Mouse (Mus musculus) mouse trophoblast stem cell (cell line): ENCODE results near the gene Kndc1.

ENCODE experiments used
- in situ Hi-C, 2 experiments: fragments of 300-500 bp; cut with MseI, MboI; formaldehyde crosslinking; loops; 2 replicates in 1 of 2; 3 replicates in 1 of 2; pipeline ENCODE4 v1.15.1; 2025

Kndc1 gene

GRCm38 (mm10) chr7:139894655-139895557 lies at the start of gene Kndc1:
TSS of gene Kndc1 (plus strand) at chr7:139894696.
- in situ Hi-C loops = no loop called here

DNA sequence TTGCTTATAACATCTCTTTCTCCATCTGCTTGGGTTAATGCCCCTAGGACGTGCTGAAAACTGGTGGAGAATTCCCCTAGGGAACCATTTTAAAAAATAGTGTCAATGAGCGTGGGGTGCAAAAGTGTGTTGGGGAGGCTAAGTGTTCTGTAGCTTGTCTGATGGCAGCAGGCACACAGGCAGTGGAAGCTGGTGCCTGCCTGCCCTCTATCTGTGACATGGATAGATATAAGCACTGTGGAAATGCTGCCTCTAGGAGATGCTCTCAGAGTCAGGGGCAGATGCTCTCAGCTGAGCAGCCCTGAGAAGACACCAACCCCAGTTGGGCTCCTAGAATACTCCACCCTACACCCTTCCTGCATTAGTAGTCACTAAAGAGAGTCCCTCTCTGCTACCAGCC lies 49.4 kb upstream of the Kndc1 start:
- in situ Hi-C loops = no loop called here

DNA sequence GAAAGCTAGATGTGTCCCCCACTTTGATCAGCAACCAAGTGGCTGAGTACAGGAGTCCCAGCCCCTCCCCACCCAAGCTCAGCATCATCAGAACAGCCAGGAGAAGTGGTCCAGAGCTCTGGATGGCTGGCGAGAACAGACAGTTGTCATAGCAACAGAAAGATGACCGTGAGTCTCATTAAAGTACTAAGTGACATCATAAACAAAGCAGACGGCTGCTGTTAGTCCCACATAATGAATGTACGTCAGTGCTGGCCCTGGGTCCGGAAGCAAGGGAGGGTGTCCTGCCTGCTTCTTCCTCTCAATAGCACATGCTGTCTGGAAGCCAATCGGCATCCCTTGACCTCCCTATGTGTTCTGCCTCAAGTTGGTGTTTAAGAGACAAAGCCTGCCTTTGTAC lies 44.3 kb upstream of the Kndc1 start:
- in situ Hi-C loops = no loop called here

GRCm38 (mm10) chr7:139850677-139851076 lies 43.8 kb upstream of the Kndc1 start:
- in situ Hi-C loops = no loop called here

GRCm38 (mm10) chr7:139851098-139851497 lies 43.4 kb upstream of the Kndc1 start:
- in situ Hi-C loops = no loop called here

GRCm38 (mm10) chr7:139855261-139855660 lies 39.2 kb upstream of the Kndc1 start:
- in situ Hi-C loops = no loop called here

- in situ Hi-C loops = loop anchor here (5.0 kb wide), 1 partner anchor 159 kb away; no protein-coding TSS in a partner anchor
Observed at GRCm38 (mm10) chr7:139861411-139861810, 33.1 kb upstream of the Kndc1 start.

GRCm38 (mm10) chr7:139863076-139863475 lies 31.4 kb upstream of the Kndc1 start:
- in situ Hi-C loops = loop anchor here (5.0 kb wide), 1 partner anchor 161 kb away; no protein-coding TSS in a partner anchor

GRCm38 (mm10) chr7:139864253-139864652 lies 30.2 kb upstream of the Kndc1 start:
- in situ Hi-C loops = loop anchor here (5.0 kb wide), 1 partner anchor 162 kb away; no protein-coding TSS in a partner anchor

DNA sequence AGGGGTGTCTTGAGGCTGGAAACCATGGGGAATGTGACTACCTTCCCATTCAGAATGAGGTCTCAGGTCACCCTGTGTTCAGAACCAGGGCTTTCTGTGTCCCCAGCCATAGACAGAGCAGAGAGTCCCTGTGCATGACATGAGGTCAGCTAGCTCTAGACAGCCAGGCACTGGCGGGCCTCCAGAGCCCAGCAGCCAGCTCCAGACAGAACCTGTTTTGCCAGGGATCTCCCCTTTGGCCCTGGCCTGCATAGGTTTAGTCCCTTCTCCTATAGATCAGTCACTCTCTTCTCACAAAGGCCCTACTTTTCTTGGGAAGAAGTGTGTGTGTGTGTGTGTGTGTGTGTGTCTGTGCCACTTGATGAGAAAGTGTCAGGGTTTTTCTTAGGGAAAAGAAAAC lies 29.6 kb upstream of the Kndc1 start:
- in situ Hi-C loops = loop anchor here (5.0 kb wide), 1 partner anchor 163 kb away; no protein-coding TSS in a partner anchor

DNA sequence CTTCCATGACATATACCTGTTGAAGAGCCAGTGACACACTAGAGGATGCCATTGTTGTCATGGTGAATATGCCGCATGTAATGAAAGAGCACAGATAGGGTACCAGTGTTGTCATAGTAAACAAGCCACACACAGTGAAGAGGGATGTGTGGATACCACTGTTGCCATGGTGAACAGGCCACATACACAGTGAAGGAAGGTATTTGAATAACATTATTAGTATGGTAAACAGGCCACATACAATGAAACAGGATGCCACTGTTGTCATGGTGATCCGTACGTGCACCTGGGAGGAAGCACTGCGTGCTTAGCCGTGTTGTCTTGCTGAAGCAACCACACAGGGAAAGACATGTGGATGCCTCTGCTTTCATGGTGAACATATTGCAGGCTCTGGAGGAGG lies 23.5 kb upstream of the Kndc1 start:
- in situ Hi-C loops = no loop called here

- in situ Hi-C loops = no loop called here
Observed at GRCm38 (mm10) chr7:139877167-139877792, 17.2 kb upstream of the Kndc1 start.

DNA sequence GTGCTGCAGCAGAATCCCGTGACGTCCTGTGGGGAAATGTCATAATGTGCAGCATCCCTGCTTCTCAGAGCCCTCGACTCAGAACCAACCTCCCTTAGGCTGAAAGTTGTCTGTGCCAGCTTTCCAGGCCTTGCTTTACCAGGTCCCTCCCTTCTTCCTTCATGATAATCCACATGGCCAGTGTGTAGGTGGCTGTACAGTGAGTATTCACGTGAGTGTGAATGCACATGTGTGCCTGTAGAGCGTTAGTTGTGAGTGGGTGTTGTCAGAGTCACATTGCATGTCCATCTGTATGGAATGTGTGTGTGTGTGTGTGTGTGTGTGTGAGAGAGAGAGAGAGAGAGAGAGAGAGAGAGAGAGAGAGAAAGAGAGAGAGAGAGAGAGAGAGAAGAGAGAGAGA lies 16.4 kb upstream of the Kndc1 start:
- in situ Hi-C loops = no loop called here

- in situ Hi-C loops = no loop called here
Observed at GRCm38 (mm10) chr7:139878621-139879020, 15.9 kb upstream of the Kndc1 start.

- in situ Hi-C loops = no loop called here
Observed at GRCm38 (mm10) chr7:139883545-139883944, 11.0 kb upstream of the Kndc1 start.

DNA sequence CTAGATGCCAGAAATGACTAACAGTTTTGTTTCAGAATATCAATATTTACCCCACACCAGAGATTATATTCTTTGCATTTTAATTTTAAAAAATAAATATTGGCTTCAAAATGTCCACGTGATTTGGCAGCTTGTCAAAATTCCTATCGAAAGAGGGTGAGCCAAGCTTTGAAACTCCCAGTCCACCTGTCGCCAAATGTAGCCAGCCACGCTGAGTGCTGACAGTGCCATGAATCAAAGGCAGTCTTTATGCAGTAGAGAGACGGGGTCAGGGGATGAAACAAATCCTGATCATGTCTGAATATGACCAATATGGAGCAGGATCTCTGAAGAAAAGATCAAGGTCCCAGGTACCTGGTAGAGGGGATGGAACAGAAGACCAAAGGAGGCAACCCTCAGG lies 2.7 kb upstream of the Kndc1 start:
- in situ Hi-C loops = no loop called here

DNA sequence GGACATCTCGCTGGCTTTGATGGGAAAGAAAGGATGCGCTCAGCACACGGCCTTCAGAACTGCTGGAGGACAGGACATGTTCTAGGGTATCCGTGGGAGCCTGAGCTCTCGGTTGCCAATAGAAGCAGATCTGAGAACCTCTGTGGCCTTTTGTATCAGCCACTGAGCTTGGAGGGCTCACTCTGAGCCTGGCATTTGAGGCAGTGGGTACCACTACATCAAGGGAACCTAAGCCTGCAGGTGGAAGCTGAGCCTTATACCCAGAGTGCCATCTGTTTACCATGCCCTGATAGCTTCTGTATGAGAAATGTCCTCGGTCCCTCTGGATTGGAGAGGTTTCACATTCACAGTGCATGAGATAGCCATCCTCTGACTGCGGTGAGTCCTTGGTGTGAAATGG lies 1.8 kb downstream of the Kndc1 start:
- in situ Hi-C loops = no loop called here

DNA sequence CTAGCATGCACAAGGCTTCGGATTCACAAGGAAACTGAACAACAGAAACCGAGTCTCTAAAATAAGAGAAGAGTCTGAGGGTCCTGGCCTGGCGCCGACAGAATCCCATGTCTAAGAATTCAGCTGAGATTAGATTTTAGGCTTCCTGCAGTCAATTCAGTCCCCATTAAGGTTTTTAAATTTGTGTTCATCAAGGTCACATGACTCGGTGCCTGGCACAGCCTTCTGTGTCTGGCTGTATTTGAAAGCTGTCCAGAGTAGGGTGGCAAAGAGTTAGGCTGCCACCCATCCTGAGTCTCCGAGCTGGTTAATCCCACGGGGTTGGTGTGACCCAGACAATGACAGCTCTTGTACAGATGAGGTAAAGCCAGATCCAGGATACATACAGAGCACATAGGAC lies 2.3 kb downstream of the Kndc1 start:
- in situ Hi-C loops = no loop called here

DNA sequence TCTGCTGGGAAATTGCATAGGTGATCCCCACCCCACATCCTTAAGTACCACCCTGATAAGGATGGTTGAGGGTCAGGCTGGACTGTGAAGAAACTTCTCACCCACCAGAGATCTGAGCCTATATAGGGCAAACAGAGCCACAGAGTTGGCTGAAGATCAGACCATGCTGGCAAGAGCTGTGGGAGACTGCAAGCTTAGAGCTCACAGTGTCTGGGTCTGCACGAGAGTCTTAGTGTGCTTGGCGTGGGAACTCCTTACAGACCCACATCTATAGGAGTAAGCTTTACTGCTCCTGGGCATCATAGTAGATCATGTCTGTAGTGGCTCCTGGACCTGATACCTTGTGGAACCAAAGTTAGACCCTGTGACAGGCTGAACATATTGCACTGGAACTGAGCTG lies 4.1 kb downstream of the Kndc1 start:
- in situ Hi-C loops = no loop called here

GRCm38 (mm10) chr7:139899505-139899904 lies 5.0 kb downstream of the Kndc1 start:
- in situ Hi-C loops = no loop called here

- in situ Hi-C loops = loop anchor here in 1 of 2 experiments (10.0 kb wide), 2 partner anchors 94 to 164 kb away; partner anchors contain the start of gene Adam8
Observed at GRCm38 (mm10) chr7:139900456-139900855, 6.0 kb downstream of the Kndc1 start.

DNA sequence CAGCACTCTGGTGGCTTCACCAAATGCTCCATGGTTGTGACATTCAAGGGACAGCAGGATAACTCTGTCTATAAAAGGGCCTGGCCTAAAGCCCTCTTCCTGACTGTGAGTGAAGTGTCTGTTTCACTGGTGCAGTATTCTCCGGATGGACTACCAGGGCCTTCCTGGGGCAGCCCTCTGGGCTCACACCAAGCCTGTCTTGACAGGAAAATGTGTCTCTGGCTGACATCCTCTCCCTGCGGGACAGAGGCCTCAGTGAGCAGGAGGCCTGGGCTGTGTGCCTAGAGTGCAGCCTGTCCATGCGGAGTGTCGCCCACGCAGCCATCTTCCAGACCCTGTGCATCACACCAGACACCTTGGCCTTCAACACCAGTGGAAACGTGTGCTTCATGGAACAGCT lies 6.4 kb downstream of the Kndc1 start:
- in situ Hi-C loops = loop anchor here in 1 of 2 experiments (10.0 kb wide), 2 partner anchors 94 to 164 kb away; partner anchors contain the start of gene Adam8
